Mouse (Mus musculus): ENCODE measurements around the gene P2rx3. TPM values are rescaled to one million over a fixed set of nuclear protein-coding genes. Genes with fewer than 3 reads are reported as not detected.

P2rx3 gene
- total and polyA plus RNA-seq, 3 experiments = 2.2 to 7.1 (median 3.7) TPM

DNA sequence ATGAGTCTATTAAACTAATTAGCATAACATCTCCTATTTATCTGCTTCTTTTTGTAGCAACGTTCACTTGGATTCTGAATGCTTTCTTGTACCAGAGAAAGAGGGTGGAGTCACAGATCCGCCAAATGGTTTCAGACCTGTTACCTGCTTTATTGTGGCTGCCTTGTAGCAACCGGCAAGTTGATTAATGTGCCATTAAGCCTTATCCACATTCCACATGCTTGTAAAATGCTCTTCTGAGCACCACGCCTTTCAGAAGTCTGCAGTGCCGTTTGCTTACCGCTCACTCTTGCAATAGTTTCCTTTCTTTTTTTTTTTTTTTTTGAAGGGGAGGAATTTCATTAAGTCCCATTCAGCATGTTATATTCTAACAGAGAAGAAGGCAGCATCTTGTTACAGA, 7.4 kb downstream of the P2rx3 start:
- Histone ChIP-seq H3K36me3 (replicated peaks in 1 of 2; ENCODE audit: control insufficient read depth in 1 of 2, insufficient read depth in 1 of 2, low read length in 1 of 2) (peaks cover 0 to 5% of the 10 kb centered on the region in 2 experiments), H3K4me3 (replicated peaks in 1 of 3; ENCODE audit: low read depth in 2 of 3, low read length in 2 of 3, poor library complexity in 1 of 3) (no peak overlapping the region), H3K4me2 (ENCODE audit: insufficient read depth, low read depth, poor library complexity, severe bottlenecking) (no peak overlapping the region), H3K79me2 (replicated peaks; ENCODE audit: control insufficient read depth, extremely low read depth, insufficient read depth, poor library complexity, severe bottlenecking) (no peaks in the 10 kb centered on the region), H3K27me3 (replicated peaks) (no peaks in the 10 kb centered on the region), H3K9ac (ENCODE audit: insufficient read depth, low read depth) (no peak overlapping the region), H3K9me3 (replicated peaks; ENCODE audit: low read length) (no peaks in the 10 kb centered on the region), H3K27ac (ENCODE audit: insufficient read depth, low read depth) (no peak overlapping the region), H3K4me1 (ENCODE audit: control insufficient read depth in 1 of 2, insufficient read depth in 2 of 2) (peaks cover 14 to 51% of the 10 kb centered on the region in 2 experiments)
- no peak for TF ChIP-seq RAD21 (IDR thresholded peaks at IDR 0.05; ENCODE audit: low read depth, low read length)
- in situ Hi-C loops (cut with MboI; ENCODE audit: low pct_ligation_motif_present, low pct_unique_long_range_greater_than_20kb, low sequenced_read_pairs) = loop anchor here (10.0 kb wide), 1 partner anchor 205 kb away; the partner anchor contains the start of genes Smtnl1 and Timm10
- dilution Hi-C loops (cut with MboI; ENCODE audit: extremely low pct_ligation_motif_present, extremely low pct_unique_long_range_greater_than_20kb, low sequenced_read_pairs) = no loop called here
- no peak for DNase-seq (ENCODE audit: extremely low read depth)

- dilution Hi-C loops (cut with MboI; ENCODE audit: extremely low pct_ligation_motif_present, extremely low pct_unique_long_range_greater_than_20kb, low sequenced_read_pairs) (no loop called here), in situ Hi-C loops (cut with MboI; ENCODE audit: low pct_ligation_motif_present, low pct_unique_long_range_greater_than_20kb, low sequenced_read_pairs) (loop anchor here (10.0 kb wide), 1 partner anchor 202 kb away; the partner anchor contains the start of genes Smtnl1 and Timm10)
- no peaks in the 10 kb centered on the region for H3K79me2 ChIP-seq (replicated peaks; ENCODE audit: control insufficient read depth, extremely low read depth, insufficient read depth, poor library complexity, severe bottlenecking)
- no peak overlapping the region for H3K4me2 ChIP-seq (ENCODE audit: insufficient read depth, low read depth, poor library complexity, severe bottlenecking)
- peaks cover 0 to 5% of the 10 kb centered on the region in 2 experiments for H3K36me3 ChIP-seq (replicated peaks in 1 of 2; ENCODE audit: control insufficient read depth in 1 of 2, insufficient read depth in 1 of 2, low read length in 1 of 2)
- no peak overlapping the region for H3K9ac ChIP-seq (ENCODE audit: insufficient read depth, low read depth)
- H3K9me3 ChIP-seq (replicated peaks; ENCODE audit: low read length) = no peaks in the 10 kb centered on the region
- H3K4me1 ChIP-seq (ENCODE audit: control insufficient read depth in 1 of 2, insufficient read depth in 2 of 2) = peaks cover 2 to 27% of the 10 kb centered on the region in 2 experiments; a peak in 3 of 4 replicates
- H3K27ac ChIP-seq (ENCODE audit: insufficient read depth, low read depth) = no peak overlapping the region
- no peak for DNase-seq (ENCODE audit: extremely low read depth)
- no peaks in the 10 kb centered on the region for H3K27me3 ChIP-seq (replicated peaks)
- TF ChIP-seq JUND (conservative IDR thresholded peaks at IDR 0.05; ENCODE audit: low read depth, low read length) (no peak), NELFE (IDR thresholded peaks at IDR 0.05; ENCODE audit: low read depth, low read length) (no peak), MAX (IDR thresholded peaks at IDR 0.05; ENCODE audit: low read length) (no peak), ZMIZ1 (IDR thresholded peaks at IDR 0.05; ENCODE audit: low read depth, low read length) (no peak), ETS1 (conservative IDR thresholded peaks at IDR 0.05; ENCODE audit: low read depth, low read length) (no peak), UBTF (IDR thresholded peaks at IDR 0.05; ENCODE audit: low read depth, low read length) (no peak), TCF12 (IDR thresholded peaks at IDR 0.05; ENCODE audit: low read depth, low read length) (no peak), MEF2A (IDR thresholded peaks at IDR 0.05; ENCODE audit: borderline replicate concordance, low read depth, low read length) (no peak)
- no peak overlapping the region for H3K4me3 ChIP-seq (replicated peaks in 1 of 3; ENCODE audit: low read depth in 2 of 3, low read length in 2 of 3, poor library complexity in 1 of 3)
Measured at GRCm38 (mm10) chr2:85027281-85027680, 10.0 kb downstream of the P2rx3 start.

DNA sequence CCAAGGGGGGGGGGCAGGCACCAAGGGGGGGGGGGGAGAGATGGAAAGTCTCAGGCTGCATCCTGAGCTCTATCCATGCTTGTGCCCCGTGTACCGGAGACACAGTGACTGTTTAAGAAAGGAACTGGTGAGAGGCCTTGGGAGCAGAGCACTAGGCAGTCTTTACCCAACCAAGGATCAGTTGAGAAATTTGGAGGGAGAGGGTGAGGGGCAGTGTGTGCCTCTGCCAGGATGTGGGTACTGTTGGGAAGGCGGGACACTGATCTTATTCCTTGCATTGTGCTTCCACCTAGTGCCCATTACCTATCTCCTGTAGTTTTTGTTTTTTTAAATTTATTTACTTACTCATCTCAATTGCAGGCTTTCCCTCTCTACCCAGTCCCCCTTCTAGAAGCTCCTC, 11.1 kb downstream of the P2rx3 start:
- TF ChIP-seq ZNF384 (IDR thresholded peaks at IDR 0.05; ENCODE audit: low read depth, low read length) (no peak), ELF1 (IDR thresholded peaks at IDR 0.05; ENCODE audit: low read depth, low read length) (no peak), NRF1 (IDR thresholded peaks at IDR 0.05; ENCODE audit: low read depth, low read length) (no peak), RAD21 (IDR thresholded peaks at IDR 0.05; ENCODE audit: low read depth, low read length) (peak; percentile 30), CTCF (conservative IDR thresholded peaks at IDR 0.05 in 1 of 2, IDR thresholded peaks at IDR 0.05 in 1 of 2; ENCODE audit: low read depth in 2 of 2, low read length in 2 of 2) (peak in 1 of 2 experiments; percentile 32; a peak in 2 of 4 replicates), SMC3 (IDR thresholded peaks at IDR 0.05; ENCODE audit: low read depth, low read length) (peak; percentile 4; the same call in 1 of the 2 replicates)
- H3K9ac ChIP-seq (ENCODE audit: insufficient read depth, low read depth) = no peak overlapping the region
- peaks cover 2 to 25% of the 10 kb centered on the region in 2 experiments; a peak in 3 of 4 replicates for H3K4me1 ChIP-seq (ENCODE audit: control insufficient read depth in 1 of 2, insufficient read depth in 2 of 2)
- dilution Hi-C loops (cut with MboI; ENCODE audit: extremely low pct_ligation_motif_present, extremely low pct_unique_long_range_greater_than_20kb, low sequenced_read_pairs) (no loop called here), in situ Hi-C loops (cut with MboI; ENCODE audit: low pct_ligation_motif_present, low pct_unique_long_range_greater_than_20kb, low sequenced_read_pairs) (loop anchor here (10.0 kb wide), 1 partner anchor 201 kb away; the partner anchor contains the start of genes Smtnl1 and Timm10)
- H3K79me2 ChIP-seq (replicated peaks; ENCODE audit: control insufficient read depth, extremely low read depth, insufficient read depth, poor library complexity, severe bottlenecking) = no peaks in the 10 kb centered on the region
- no peak for DNase-seq (ENCODE audit: extremely low read depth)
- H3K27me3 ChIP-seq (replicated peaks) = no peaks in the 10 kb centered on the region
- H3K4me2 ChIP-seq (ENCODE audit: insufficient read depth, low read depth, poor library complexity, severe bottlenecking) = no peak overlapping the region
- no peak overlapping the region for H3K27ac ChIP-seq (ENCODE audit: insufficient read depth, low read depth)
- H3K9me3 ChIP-seq (replicated peaks; ENCODE audit: low read length) = no peaks in the 10 kb centered on the region
- H3K4me3 ChIP-seq (replicated peaks in 1 of 3; ENCODE audit: low read depth in 2 of 3, low read length in 2 of 3, poor library complexity in 1 of 3) = no peak overlapping the region
- no peaks in the 10 kb centered on the region for H3K36me3 ChIP-seq (replicated peaks in 1 of 2; ENCODE audit: control insufficient read depth in 1 of 2, insufficient read depth in 1 of 2, low read length in 1 of 2)
